Mouse (Mus musculus): ENCODE measurements at regions not wholly inside any gene's neighbourhood (a gene's known extent, or its start where the extent isn't known, plus 50 kb on each side); places are given as distances from the start of the nearest gene placed in this dataset.

- ChIA-PET POLR2A (interaction anchor here in 2 of 4 experiments (0.7 to 1.6 kb wide), 5 partner anchors 10 to 941 kb away, joined by 3 to 4 read pairs (median 3); no protein-coding TSS in a partner anchor), CTCF (no interaction called here)
Measured at GRCm38 (mm10) chr2:167799629-167800387, 110.2 kb upstream of the Tmem189 start.

GRCm38 (mm10) chr2:167798969-167799513 lies 109.4 kb upstream of the Tmem189 start:
- POLR2A ChIA-PET, result interaction anchor here in 3 of 4 experiments (0.7 to 1.6 kb wide), 8 partner anchors 10 to 942 kb away, joined by 3 to 4 read pairs (median 3); no protein-coding TSS in a partner anchor

GRCm38 (mm10) chr2:167798076-167798782 lies 108.6 kb upstream of the Tmem189 start:
- ChIA-PET POLR2A (interaction anchor here in 2 of 4 experiments (0.9 to 1.7 kb wide), 5 partner anchors 10 to 219 kb away, joined by 3 to 5 read pairs (median 4); no protein-coding TSS in a partner anchor), CTCF (interaction anchor here in 1 of 4 experiments (1.0 kb wide), 1 partner anchor 113 kb away, joined by 3 read pairs; no protein-coding TSS in a partner anchor)

More at GRCm38 (mm10) chr2:167798969-167799513, 109.4 kb upstream of the Tmem189 start:
- CTCF ChIA-PET, result no interaction called here

- ChIA-PET POLR2A (no interaction called here), CTCF (no interaction called here)
Measured at GRCm38 (mm10) chr2:167795491-167795890, 105.9 kb upstream of the Tmem189 start.

- ChIA-PET POLR2A (no interaction called here), CTCF (no interaction called here)
Measured at GRCm38 (mm10) chr2:167793916-167794315, 104.3 kb upstream of the Tmem189 start.

- ChIA-PET POLR2A (no interaction called here), CTCF (no interaction called here)
Measured at GRCm38 (mm10) chr2:167792753-167793152, 103.1 kb upstream of the Tmem189 start.

- POLR2A ChIA-PET, result no interaction called here
- CTCF ChIA-PET, result no interaction called here
Measured at GRCm38 (mm10) chr2:167792330-167792729, 102.7 kb upstream of the Tmem189 start.

GRCm38 (mm10) chr2:167789471-167789923 lies 99.9 kb upstream of the Tmem189 start:
- ChIA-PET POLR2A (interaction anchor here in 1 of 4 experiments (1.4 kb wide), 1 partner anchor 15 kb away, joined by 3 read pairs; no protein-coding TSS in a partner anchor), CTCF (no interaction called here)

- POLR2A ChIA-PET, result no interaction called here
- CTCF ChIA-PET, result interaction anchor here in 1 of 4 experiments (0.8 kb wide), 1 partner anchor 102 kb away, joined by 3 read pairs; no protein-coding TSS in a partner anchor
Measured at GRCm38 (mm10) chr2:167786951-167787350, 97.3 kb upstream of the Tmem189 start.

- ChIA-PET POLR2A (no interaction called here), CTCF (interaction anchor here in 2 of 4 experiments (0.7 kb wide), 2 partner anchors 30 to 110 kb away, joined by 3 to 4 read pairs; no protein-coding TSS in a partner anchor)
Measured at GRCm38 (mm10) chr2:167784353-167784752, 94.7 kb upstream of the Tmem189 start.

- CTCF ChIA-PET, result no interaction called here
- POLR2A ChIA-PET, result interaction anchor here in 2 of 4 experiments (0.7 kb wide), 2 partner anchors 369 to 743 kb away, joined by 3 read pairs; no protein-coding TSS in a partner anchor
Measured at GRCm38 (mm10) chr2:167783374-167783773, 93.8 kb upstream of the Tmem189 start.

GRCm38 (mm10) chr2:167782231-167782999 lies 92.8 kb upstream of the Tmem189 start:
- POLR2A ChIA-PET, result interaction anchor here (0.6 to 1.8 kb wide), 7 partner anchors 17 to 232 kb away, joined by 3 to 7 read pairs (median 4); no protein-coding TSS in a partner anchor
- CTCF ChIA-PET, result interaction anchor here in 1 of 4 experiments (1.3 kb wide), 1 partner anchor 113 kb away, joined by 6 read pairs; no protein-coding TSS in a partner anchor

GRCm38 (mm10) chr2:167781496-167781895 lies 91.9 kb upstream of the Tmem189 start:
- POLR2A ChIA-PET, result interaction anchor here in 2 of 4 experiments (0.8 to 1.8 kb wide), 4 partner anchors 16 to 106 kb away, joined by 3 to 7 read pairs (median 3); no protein-coding TSS in a partner anchor
- CTCF ChIA-PET, result interaction anchor here in 2 of 4 experiments (0.8 to 1.3 kb wide), 2 partner anchors 24 to 114 kb away, joined by 3 to 6 read pairs; no protein-coding TSS in a partner anchor

GRCm38 (mm10) chr2:167778691-167779090 lies 89.1 kb upstream of the Tmem189 start:
- POLR2A ChIA-PET, result interaction anchor here in 1 of 4 experiments (1.2 kb wide), 1 partner anchor 14 kb away, joined by 4 read pairs; no protein-coding TSS in a partner anchor
- CTCF ChIA-PET, result interaction anchor here in 2 of 4 experiments (1.5 to 1.6 kb wide), 2 partner anchors 94 to 99 kb away, joined by 3 read pairs; no protein-coding TSS in a partner anchor

- POLR2A ChIA-PET, result interaction anchor here in 1 of 4 experiments (0.6 to 1.2 kb wide), 2 partner anchors 14 to 328 kb away, joined by 3 to 4 read pairs; no protein-coding TSS in a partner anchor
Measured at GRCm38 (mm10) chr2:167778271-167778670, 88.6 kb upstream of the Tmem189 start.

GRCm38 (mm10) chr2:167777331-167778085 lies 87.9 kb upstream of the Tmem189 start:
- ChIA-PET POLR2A (interaction anchor here in 2 of 4 experiments (0.6 to 3.9 kb wide), 6 partner anchors 10 to 329 kb away, joined by 3 to 28 read pairs (median 4); no protein-coding TSS in a partner anchor), CTCF (interaction anchor here in 2 of 4 experiments (1.1 to 1.6 kb wide), 5 partner anchors 25 to 339 kb away, joined by 3 to 4 read pairs (median 3); no protein-coding TSS in a partner anchor)

More at GRCm38 (mm10) chr2:167778271-167778670, 88.6 kb upstream of the Tmem189 start:
- CTCF ChIA-PET, result interaction anchor here in 2 of 4 experiments (1.1 to 1.6 kb wide), 3 partner anchors 93 to 339 kb away, joined by 3 read pairs; no protein-coding TSS in a partner anchor
